Mouse (Mus musculus): ENCODE data around the gene Klf7. TPM values are rescaled to one million over a fixed set of nuclear protein-coding genes. Genes with fewer than 3 reads are reported as not detected.
A peak's percentile ranks its signal among the peaks of the same experiment; 100 is the strongest.

Klf7 gene
- polyA plus RNA-seq, 1 experiment: 3.9 TPM

- Histone ChIP-seq H3K27me3 (ENCODE audit: control insufficient read depth, insufficient read depth, insufficient read length) (no peaks in the 10 kb centered on the region), H3K4me2 (ENCODE audit: low read depth) (no peak overlapping the region), H3ac (ENCODE audit: control insufficient read depth, insufficient read length) (no peak overlapping the region), H3K4me3 (no peak overlapping the region), H3K79me2 (ENCODE audit: control insufficient read depth, insufficient read depth) (peaks cover 97% of the 10 kb centered on the region), H3K36me3 (ENCODE audit: control insufficient read depth, insufficient read depth) (no peaks in the 10 kb centered on the region)
- TF ChIP-seq TCF12 (IDR thresholded peaks at IDR 0.05; ENCODE audit: insufficient read depth, poor library complexity, severe bottlenecking): no peak
- TF ChIP-seq E2F4 (IDR thresholded peaks at IDR 0.05; ENCODE audit: insufficient read depth): no peak
- TF ChIP-seq POLR2AphosphoS2 (IDR thresholded peaks at IDR 0.05; ENCODE audit: insufficient read length, low read depth): no peak
- no peak for TF ChIP-seq USF1 (IDR thresholded peaks at IDR 0.05; ENCODE audit: low read depth)
- TF ChIP-seq POLR2A (IDR thresholded peaks at IDR 0.05; ENCODE audit: insufficient read length, low read depth): no peak
- TF ChIP-seq REST (IDR thresholded peaks at IDR 0.05; ENCODE audit: insufficient read depth, insufficient read length): no peak
- TF ChIP-seq SRF (IDR thresholded peaks at IDR 0.05; ENCODE audit: control insufficient read depth, insufficient read length, low read depth): no peak
- TF ChIP-seq MYOD1 (IDR thresholded peaks at IDR 0.05; ENCODE audit: control insufficient read depth in 1 of 3, insufficient read length in 2 of 3, low read depth in 2 of 3): no peak
Observed at GRCm38 (mm10) chr1:64093018-64093417, 29.1 kb downstream of the Klf7 start.

- Histone ChIP-seq H3K36me3 (ENCODE audit: control insufficient read depth, insufficient read depth) (no peaks in the 10 kb centered on the region), H3K27me3 (ENCODE audit: control insufficient read depth, insufficient read depth, insufficient read length) (no peaks in the 10 kb centered on the region), H3K79me2 (ENCODE audit: control insufficient read depth, insufficient read depth) (peaks cover 97% of the 10 kb centered on the region), H3K4me2 (ENCODE audit: low read depth) (no peak overlapping the region), H3ac (ENCODE audit: control insufficient read depth, insufficient read length) (no peak overlapping the region), H3K4me3 (no peak overlapping the region)
- TF ChIP-seq POLR2A (IDR thresholded peaks at IDR 0.05; ENCODE audit: insufficient read length, low read depth) (no peak), POLR2AphosphoS2 (IDR thresholded peaks at IDR 0.05; ENCODE audit: insufficient read length, low read depth) (no peak)
Observed at GRCm38 (mm10) chr1:64091591-64091990, 30.5 kb downstream of the Klf7 start.

- no peak overlapping the region for H3ac ChIP-seq (ENCODE audit: control insufficient read depth, insufficient read length)
- TF ChIP-seq SRF (IDR thresholded peaks at IDR 0.05; ENCODE audit: control insufficient read depth, insufficient read length, low read depth) (no peak), E2F4 (IDR thresholded peaks at IDR 0.05; ENCODE audit: insufficient read depth) (no peak), CEBPB (IDR thresholded peaks at IDR 0.05; ENCODE audit: insufficient read depth, poor library complexity, severe bottlenecking) (peak; percentile 28; the same call in 1 of the 2 replicates), REST (IDR thresholded peaks at IDR 0.05; ENCODE audit: insufficient read depth, insufficient read length) (no peak)
Observed at GRCm38 (mm10) chr1:64090566-64090965, 31.5 kb downstream of the Klf7 start.

GRCm38 (mm10) chr1:64089691-64090090 is 32.4 kb downstream of the Klf7 start:
- Histone ChIP-seq H3K79me2 (ENCODE audit: control insufficient read depth, insufficient read depth) (peaks cover 97% of the 10 kb centered on the region), H3K4me2 (ENCODE audit: low read depth) (no peak overlapping the region), H3K36me3 (ENCODE audit: control insufficient read depth, insufficient read depth) (no peaks in the 10 kb centered on the region), H3K27me3 (ENCODE audit: control insufficient read depth, insufficient read depth, insufficient read length) (no peaks in the 10 kb centered on the region), H3K4me3 (no peak overlapping the region), H3ac (ENCODE audit: control insufficient read depth, insufficient read length) (no peak overlapping the region)
- TF ChIP-seq MYOG (IDR thresholded peaks at IDR 0.05; ENCODE audit: control insufficient read depth in 1 of 3, insufficient read depth in 1 of 3, insufficient read length in 2 of 3, low read depth in 2 of 3) (no peak), E2F4 (IDR thresholded peaks at IDR 0.05; ENCODE audit: insufficient read depth) (no peak), POLR2AphosphoS2 (IDR thresholded peaks at IDR 0.05; ENCODE audit: insufficient read length, low read depth) (no peak), REST (IDR thresholded peaks at IDR 0.05; ENCODE audit: insufficient read depth, insufficient read length) (no peak), TCF12 (IDR thresholded peaks at IDR 0.05; ENCODE audit: insufficient read depth, poor library complexity, severe bottlenecking) (no peak), MAX (IDR thresholded peaks at IDR 0.05; ENCODE audit: low read depth) (no peak), TCF3 (IDR thresholded peaks at IDR 0.05; ENCODE audit: insufficient read length, low read depth) (no peak), POLR2A (IDR thresholded peaks at IDR 0.05; ENCODE audit: insufficient read length, low read depth) (no peak)

More at GRCm38 (mm10) chr1:64090566-64090965, 31.5 kb downstream of the Klf7 start:
- peaks cover 97% of the 10 kb centered on the region for H3K79me2 ChIP-seq (ENCODE audit: control insufficient read depth, insufficient read depth)
- no peaks in the 10 kb centered on the region for H3K36me3 ChIP-seq (ENCODE audit: control insufficient read depth, insufficient read depth)
- no peak overlapping the region for H3K4me3 ChIP-seq
- H3K27me3 ChIP-seq (ENCODE audit: control insufficient read depth, insufficient read depth, insufficient read length): no peaks in the 10 kb centered on the region
- no peak overlapping the region for H3K4me2 ChIP-seq (ENCODE audit: low read depth)

- H3K4me2 ChIP-seq (ENCODE audit: low read depth): peak overlapping the region; percentile 47
- H3ac ChIP-seq (ENCODE audit: control insufficient read depth, insufficient read length): no peak overlapping the region
- no peaks in the 10 kb centered on the region for H3K36me3 ChIP-seq (ENCODE audit: control insufficient read depth, insufficient read depth)
- H3K79me2 ChIP-seq (ENCODE audit: control insufficient read depth, insufficient read depth): peaks cover 97% of the 10 kb centered on the region
- H3K27me3 ChIP-seq (ENCODE audit: control insufficient read depth, insufficient read depth, insufficient read length): no peaks in the 10 kb centered on the region
- no peak for TF ChIP-seq USF1 (IDR thresholded peaks at IDR 0.05; ENCODE audit: low read depth)
- no peak for TF ChIP-seq CEBPB (IDR thresholded peaks at IDR 0.05; ENCODE audit: insufficient read depth, poor library complexity, severe bottlenecking)
- no peak for TF ChIP-seq E2F4 (IDR thresholded peaks at IDR 0.05; ENCODE audit: insufficient read depth)
- no peak for TF ChIP-seq POLR2A (IDR thresholded peaks at IDR 0.05; ENCODE audit: insufficient read length, low read depth)
- TF ChIP-seq SRF (IDR thresholded peaks at IDR 0.05; ENCODE audit: control insufficient read depth, insufficient read length, low read depth): no peak
- TF ChIP-seq REST (IDR thresholded peaks at IDR 0.05; ENCODE audit: insufficient read depth, insufficient read length): no peak
- TF ChIP-seq POLR2AphosphoS2 (IDR thresholded peaks at IDR 0.05; ENCODE audit: insufficient read length, low read depth): no peak
- TF ChIP-seq MAX (IDR thresholded peaks at IDR 0.05; ENCODE audit: low read depth): no peak
- no peak for TF ChIP-seq MYOG (IDR thresholded peaks at IDR 0.05; ENCODE audit: control insufficient read depth in 1 of 3, insufficient read depth in 1 of 3, insufficient read length in 2 of 3, low read depth in 2 of 3)
- TF ChIP-seq TCF3 (IDR thresholded peaks at IDR 0.05; ENCODE audit: insufficient read length, low read depth): no peak
- no peak for TF ChIP-seq TCF12 (IDR thresholded peaks at IDR 0.05; ENCODE audit: insufficient read depth, poor library complexity, severe bottlenecking)
- no peak for TF ChIP-seq MYOD1 (IDR thresholded peaks at IDR 0.05; ENCODE audit: control insufficient read depth in 1 of 3, insufficient read length in 2 of 3, low read depth in 2 of 3)
- no peak overlapping the region for H3K4me3 ChIP-seq
Observed at GRCm38 (mm10) chr1:64088604-64089320, 33.3 kb downstream of the Klf7 start.
